Mouse (Mus musculus) lung, adult 2 months (tissue): ENCODE measurements around the gene 4930503B20Rik.

Experiments used
- CTCF ChIP-seq: fragments of 200-500 bp; IDR thresholded peaks from 2 replicates; pipeline ENCODE4 v1.5.1; 2011; ENCODE audit warnings: mild to moderate bottlenecking, low read length, control low read depth; ENCODE audit not compliant: insufficient read depth
- POLR2A ChIP-seq: fragments of 200-500 bp; IDR thresholded peaks from 2 replicates; pipeline ENCODE4 v1.6.1; 2011; ENCODE audit warnings: low read depth, mild to moderate bottlenecking, control low read depth, low read length, borderline replicate concordance; ENCODE audit errors: extremely low read depth

DNA sequence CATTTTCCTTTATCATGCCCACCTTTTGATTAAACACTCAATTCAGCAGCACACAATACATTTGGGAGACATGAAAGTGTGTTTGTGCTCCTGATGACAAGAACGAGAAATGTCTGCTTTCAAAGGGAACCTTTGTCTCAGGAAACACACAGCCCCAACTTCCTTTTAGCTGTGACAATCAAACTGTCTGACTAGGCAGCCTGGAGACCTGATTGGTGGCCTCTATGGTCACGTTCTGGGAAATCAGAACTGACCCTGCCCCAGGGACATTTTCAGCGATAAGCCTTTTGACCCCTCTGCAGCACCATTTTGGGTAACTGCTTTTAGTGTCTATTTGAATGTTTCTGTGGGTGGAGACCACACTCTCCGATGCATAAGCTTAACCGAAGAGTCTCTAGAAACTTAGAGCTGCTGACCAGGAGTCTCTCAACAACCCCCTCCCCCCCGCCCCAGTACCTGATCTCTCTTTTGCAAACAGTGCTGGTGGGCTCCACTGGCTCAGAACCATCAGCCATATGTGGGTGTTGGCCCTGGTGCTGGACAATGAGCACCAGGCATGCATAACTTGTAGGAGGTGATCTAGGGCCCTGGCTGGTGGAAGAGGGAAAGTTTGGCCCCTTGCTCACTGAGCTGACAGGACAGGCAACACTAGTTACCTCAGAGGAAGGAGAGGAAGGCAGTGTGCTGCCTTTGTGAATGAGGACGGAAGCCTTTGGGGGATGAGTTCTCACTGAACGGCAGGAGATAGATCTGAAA, 22.7 kb downstream of the 4930503B20Rik start:
- TF ChIP-seq POLR2A (no peak), CTCF (no peak)
